Mouse (Mus musculus) ES-E14 (cell line): ENCODE data around the gene Gsg1l. TPM values are rescaled to one million over a fixed set of nuclear protein-coding genes. Genes with fewer than 3 reads are reported as not detected.

ENCODE experiments used
- DNase-seq: peaks from one replicate; pipeline ENCODE4 v3.0.0-alpha.2; 2013; ENCODE audit warnings: low read depth, low spot score
- H3K27ac ChIP-seq: 2 replicates; pipeline ENCODE4 v1.5.1; 2012; ENCODE audit warnings: low read depth, mild to moderate bottlenecking, low read length, moderate library complexity, mixed read lengths; ENCODE audit not compliant: poor library complexity, insufficient read depth, severe bottlenecking
- H3K36me3 ChIP-seq: 2 replicates; pipeline ENCODE4 v1.6.1; 2012; ENCODE audit warnings: mild to moderate bottlenecking, low read length, moderate library complexity, mixed read lengths; ENCODE audit not compliant: control insufficient read depth, poor library complexity, insufficient read depth, severe bottlenecking
- H3K4me1 ChIP-seq, 2 experiments: fragments of 150-350 bp in 1 of 2; sonication (generic) in 1 of 2; 2 replicates each; pipeline ENCODE4 v1.6.1; 2012; ENCODE audit warnings: low read length in 2 of 2, mild to moderate bottlenecking in 1 of 2, mixed read lengths in 1 of 2; ENCODE audit not compliant: control insufficient read depth in 2 of 2, insufficient read depth in 2 of 2, poor library complexity in 1 of 2
- H3K4me3 ChIP-seq, 2 experiments: fragments of 150-350 bp in 1 of 2; sonication (generic) in 1 of 2; 2 replicates each; pipeline ENCODE4 v1.5.1; 2012; ENCODE audit warnings: low read length in 2 of 2, low read depth in 1 of 2, mild to moderate bottlenecking in 1 of 2, mixed read lengths in 1 of 2; ENCODE audit not compliant: insufficient read depth in 1 of 2, poor library complexity in 1 of 2, severe bottlenecking in 1 of 2
- H3K9ac ChIP-seq: 2 replicates; pipeline ENCODE4 v1.6.1; 2012; ENCODE audit warnings: low read depth, mild to moderate bottlenecking, low read length, mixed read lengths; ENCODE audit not compliant: poor library complexity, insufficient read depth, severe bottlenecking
- H3K9me3 ChIP-seq: fragments of 150-350 bp; sonication (generic); 2 replicates; pipeline ENCODE4 v1.6.1; 2012; ENCODE audit warnings: low read depth, mild to moderate bottlenecking, low read length; ENCODE audit not compliant: control insufficient read depth, insufficient read depth
- CHD2 ChIP-seq: IDR thresholded peaks from 2 replicates; pipeline ENCODE4 v1.6.1; 2014; ENCODE audit warnings: mild to moderate bottlenecking, low read depth, low read length, inconsistent platforms
- HCFC1 ChIP-seq: IDR thresholded peaks from 2 replicates; pipeline ENCODE4 v1.6.1; 2012; ENCODE audit warnings: low read length, inconsistent platforms, borderline replicate concordance; ENCODE audit not compliant: insufficient read depth
- MAFK ChIP-seq: IDR thresholded peaks from 2 replicates; pipeline ENCODE4 v1.6.1; 2014; ENCODE audit warnings: mild to moderate bottlenecking, low read depth, low read length, inconsistent platforms; ENCODE audit not compliant: insufficient read depth
- ZC3H11A ChIP-seq: IDR thresholded peaks from 2 replicates; pipeline ENCODE4 v1.6.1; 2012; ENCODE audit warnings: low read depth, mild to moderate bottlenecking, inconsistent platforms, low read length, borderline replicate concordance
- ZNF384 ChIP-seq: IDR thresholded peaks from 2 replicates; pipeline ENCODE4 v1.6.1; 2012; ENCODE audit warnings: low read depth, low read length, inconsistent platforms
- in situ Hi-C, 2 experiments: fragments of 600-800 bp; cut with MboI; formaldehyde crosslinking; loops; one replicate each; pipeline ENCODE4 v1.15.1; 2025; ENCODE audit warnings: low sequenced_read_pairs in 2 of 2, inconsistent platforms in 1 of 2; ENCODE audit not compliant: unreplicated experiment in 2 of 2
- total RNA-seq: library from RNA; depleted of rRNA; stranded (reverse); fragments of 300-350 nt; gene quantifications from 2 replicates; pipeline ENCODE4 v1.2.3, GENCODE M21; 2012

The Gsg1l gene
- total RNA-seq, 1 experiment: not detected

DNA sequence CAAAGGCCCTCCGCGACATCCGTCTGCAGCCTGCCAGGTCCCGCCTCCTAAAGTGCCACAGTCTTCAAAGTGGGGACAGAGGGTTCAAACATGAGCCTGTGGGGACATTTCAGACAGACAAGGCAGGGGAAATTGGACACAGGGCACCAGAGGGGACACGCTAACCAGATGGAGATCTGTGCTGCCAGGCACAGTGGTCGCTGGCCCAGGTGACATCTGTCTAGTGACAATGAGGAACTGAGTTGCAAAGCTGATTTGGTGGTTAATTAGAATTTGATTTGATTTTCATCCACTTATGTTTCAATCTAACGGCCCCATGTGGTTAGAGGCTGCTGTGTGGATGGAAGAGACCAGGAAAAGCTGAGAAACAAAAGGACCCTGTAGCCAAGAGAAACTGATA is 28.6 kb downstream of the Gsg1l start:
- no peak overlapping the region for H3K9ac ChIP-seq
- no peak overlapping the region for H3K4me3 ChIP-seq
- no peak for DNase-seq
- TF ChIP-seq ZC3H11A (no peak), MAFK (no peak), ZNF384 (no peak), HCFC1 (no peak), CHD2 (no peak)
- no peaks in the 10 kb centered on the region for H3K4me1 ChIP-seq
- H3K9me3 ChIP-seq: no peaks in the 10 kb centered on the region
- H3K27ac ChIP-seq: no peak overlapping the region
- H3K36me3 ChIP-seq: no peaks in the 10 kb centered on the region
- in situ Hi-C loops: no loop called here

DNA sequence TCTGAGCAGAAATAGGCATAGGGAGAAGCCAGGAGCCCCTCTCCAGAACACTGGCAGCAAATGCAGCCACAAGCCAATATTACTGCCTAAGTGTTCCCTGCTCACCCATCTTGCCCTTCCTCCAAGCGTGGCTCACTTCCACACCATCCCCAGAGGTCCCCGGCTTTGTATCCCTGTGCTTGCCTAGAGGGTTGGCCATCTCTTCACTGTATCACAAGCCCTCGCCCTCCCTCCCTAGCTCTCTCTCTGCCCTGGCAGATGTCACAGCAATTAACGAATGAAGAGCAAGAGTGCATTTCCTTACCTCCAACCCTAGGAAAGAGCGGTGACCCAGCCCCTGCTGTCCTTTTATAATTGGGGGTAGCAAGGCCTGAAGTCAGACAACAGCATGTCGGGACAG is 30.3 kb downstream of the Gsg1l start:
- no peak overlapping the region for H3K27ac ChIP-seq
- no peak for TF ChIP-seq MAFK
- no peak for TF ChIP-seq ZC3H11A
- no peak for TF ChIP-seq ZNF384
- no peak for TF ChIP-seq CHD2
- TF ChIP-seq HCFC1: no peak
- no peaks in the 10 kb centered on the region for H3K36me3 ChIP-seq
- no peaks in the 10 kb centered on the region for H3K4me1 ChIP-seq
- DNase-seq: no peak
- no peak overlapping the region for H3K4me3 ChIP-seq
- in situ Hi-C loops: no loop called here
- H3K9ac ChIP-seq: no peak overlapping the region
- no peaks in the 10 kb centered on the region for H3K9me3 ChIP-seq

DNA sequence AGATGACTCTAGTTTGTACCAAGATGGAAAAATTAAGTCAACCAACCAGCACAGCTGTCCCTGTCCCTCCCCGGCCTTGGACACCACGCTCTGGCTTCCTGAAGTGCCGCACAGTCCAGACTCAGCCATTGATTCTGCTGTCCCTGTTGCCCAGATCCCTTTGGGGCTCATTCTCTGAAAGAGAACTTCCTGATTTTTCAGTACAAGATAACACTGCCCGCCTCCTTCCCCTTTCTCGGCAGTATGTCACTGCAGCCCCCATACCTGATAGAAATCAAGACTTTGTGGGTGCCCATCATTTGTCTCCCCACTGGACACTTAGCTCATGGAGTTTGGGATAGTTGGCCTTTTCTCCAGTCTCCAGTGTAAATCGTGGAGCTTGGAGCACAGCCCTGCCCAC is 37.1 kb downstream of the Gsg1l start:
- no peak overlapping the region for H3K27ac ChIP-seq
- no peaks in the 10 kb centered on the region for H3K9me3 ChIP-seq
- TF ChIP-seq CHD2: no peak
- no peak for TF ChIP-seq ZC3H11A
- TF ChIP-seq HCFC1: no peak
- TF ChIP-seq ZNF384: no peak
- TF ChIP-seq MAFK: no peak
- in situ Hi-C loops: no loop called here
- H3K36me3 ChIP-seq: no peaks in the 10 kb centered on the region
- peaks cover 0 to 4% of the 10 kb centered on the region in 2 experiments; a peak in 1 of 4 replicates for H3K4me1 ChIP-seq
- DNase-seq: no peak
- no peak overlapping the region for H3K9ac ChIP-seq
- no peak overlapping the region for H3K4me3 ChIP-seq

DNA sequence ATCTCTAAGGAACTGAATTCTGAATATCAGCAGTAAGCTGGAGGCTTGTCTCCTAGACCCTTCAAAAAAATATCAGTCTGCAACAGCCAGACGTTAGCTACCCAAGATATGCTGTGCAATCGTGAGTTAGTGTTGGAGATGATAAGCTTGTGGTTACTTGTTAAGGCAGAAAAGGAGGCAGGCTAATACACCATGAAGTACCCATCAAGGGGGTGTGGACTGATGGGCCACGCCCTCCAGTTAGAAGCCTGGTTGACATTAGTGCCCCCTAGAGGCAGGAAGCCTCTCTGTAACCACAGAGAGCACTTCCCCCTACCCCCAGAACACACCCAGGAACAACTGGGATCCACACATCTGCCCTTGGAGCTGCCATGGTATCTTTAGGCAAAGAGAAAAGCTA is 39.9 kb downstream of the Gsg1l start:
- DNase-seq: peak; percentile 36
- Histone ChIP-seq H3K36me3 (no peaks in the 10 kb centered on the region), H3K27ac (no peak overlapping the region), H3K4me3 (no peak overlapping the region), H3K9ac (no peak overlapping the region), H3K9me3 (no peaks in the 10 kb centered on the region), H3K4me1 (peaks cover 0 to 4% of the 10 kb centered on the region in 2 experiments; a peak in 1 of 4 replicates)
- in situ Hi-C loops: no loop called here
- TF ChIP-seq HCFC1 (no peak), MAFK (no peak), ZNF384 (no peak), ZC3H11A (no peak), CHD2 (no peak)
